10 mouse cellular contexts compared by ENCODE assay signal in the genomic region with DNA sequence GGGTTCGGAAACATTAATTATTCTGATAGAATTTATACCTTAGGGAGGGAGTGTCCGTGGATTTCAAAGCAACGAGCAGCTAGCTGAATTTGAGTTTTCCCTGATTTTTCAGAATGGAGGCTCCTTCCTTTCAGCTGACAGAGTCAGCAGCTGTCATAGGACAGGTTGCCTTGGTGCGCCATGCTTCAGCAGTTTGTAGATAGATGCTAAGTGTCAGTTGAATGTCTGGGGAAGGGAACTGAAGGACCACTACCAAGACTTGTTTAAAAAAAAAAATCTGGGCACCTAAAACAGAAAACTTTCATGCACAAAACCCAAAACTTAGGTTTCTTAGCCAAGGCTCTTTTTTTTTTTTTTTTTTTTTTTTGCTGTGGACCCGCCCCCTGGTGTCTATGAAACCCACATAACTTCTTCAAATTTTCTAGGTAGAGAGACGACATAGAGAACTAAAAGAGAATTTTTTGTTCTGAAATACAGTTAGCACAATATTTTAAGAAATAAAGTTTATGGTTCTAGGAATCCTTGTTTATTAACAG. TPM values are rescaled to one million over a fixed set of nuclear protein-coding genes. Genes with fewer than 3 reads are reported as not detected.
A peak's percentile ranks its signal among the peaks of the same experiment; 100 is the strongest.
DNase-seq lines count a peak whose midpoint lies in the region; ATAC-seq and TF ChIP-seq lines count a peak whose summit lies in the region.
"Had no signal": no experiment of that assay in that cellular context is flagged by ENCODE, and none has a peak within 500 bp of the region (broad histone marks: within the 10 kb centered on the region; RNA-seq: fewer than 3 reads in every experiment).

No protein-coding gene starts in this region.

- no peak overlapping the region for H3K4me3 ChIP-seq in heart, embryonic 12.5 days
- H3K4me3 ChIP-seq in neural tube, embryonic 12.5 days = no peak overlapping the region
- H3K4me3 ChIP-seq in hindbrain, postnatal 0 days (ENCODE audit: low read length) = no peak overlapping the region
- no peak overlapping the region for H3K4me3 ChIP-seq in neural tube, embryonic 13.5 days

- peaks cover 57% of the 10 kb centered on the region for H3K4me1 ChIP-seq in heart, embryonic 12.5 days (replicated peaks)
- peaks cover 6% of the 10 kb centered on the region; the same call in 1 of the 2 replicates for H3K4me1 ChIP-seq in neural tube, embryonic 12.5 days
- H3K4me1 ChIP-seq in hindbrain, postnatal 0 days (ENCODE audit: insufficient read depth, low read length) = peaks cover 13% of the 10 kb centered on the region
- H3K4me1 ChIP-seq in neural tube, embryonic 13.5 days (replicated peaks) = peaks cover 13% of the 10 kb centered on the region

- peak overlapping the region; percentile 22 for H3K4me2 ChIP-seq in heart, embryonic 12.5 days
- H3K4me2 ChIP-seq in neural tube, embryonic 12.5 days (replicated peaks) = peak overlapping the region; percentile 24; the same call in 1 of the 2 replicates
- peak overlapping the region; percentile 23 for H3K4me2 ChIP-seq in hindbrain, postnatal 0 days (ENCODE audit: low read depth, low read length)
- H3K4me2 ChIP-seq in neural tube, embryonic 13.5 days = 0 out of 2 replicates have a peak overlapping the region, but pooled peaks have one; percentile 13

- H3K27ac ChIP-seq in heart, embryonic 12.5 days (ENCODE audit: poor library complexity, severe bottlenecking) = no peak overlapping the region
- H3K27ac ChIP-seq in neural tube, embryonic 12.5 days = no peak overlapping the region
- H3K27ac ChIP-seq in hindbrain, postnatal 0 days = no peak overlapping the region
- H3K27ac ChIP-seq in neural tube, embryonic 13.5 days (replicated peaks) = 0 out of 2 replicates have a peak overlapping the region, but pooled peaks have one; percentile 18

- H3K9me3 ChIP-seq in heart, embryonic 12.5 days (replicated peaks) = no peaks in the 10 kb centered on the region
- H3K9me3 ChIP-seq in neural tube, embryonic 12.5 days = no peaks in the 10 kb centered on the region
- H3K9me3 ChIP-seq in hindbrain, postnatal 0 days (ENCODE audit: low read length) = no peaks in the 10 kb centered on the region
- H3K9me3 ChIP-seq in neural tube, embryonic 13.5 days = no peaks in the 10 kb centered on the region

- TF ChIP-seq CTCF in hindbrain, postnatal 0 days (IDR thresholded peaks at IDR 0.05; ENCODE audit: low read depth) = no peak

- no peak for DNase-seq in heart, adult 11 months
- no peak for DNase-seq in neural tube, embryonic 10.5 days (ENCODE audit: extremely low spot score, low spot score)
- peak; percentile 59 for DNase-seq in hindbrain, postnatal 0 days (ENCODE audit: low spot score)
- DNase-seq in right cerebral cortex, postnatal 4 days = no peak
- no peak for DNase-seq in gastrocnemius, postnatal 36 days
- DNase-seq: gastrocnemius, postnatal 10 days had no signal

- no peaks in the 10 kb centered on the region for H3K27me3 ChIP-seq in heart, embryonic 12.5 days (replicated peaks)
- H3K27me3 ChIP-seq in neural tube, embryonic 12.5 days (replicated peaks) = no peaks in the 10 kb centered on the region
- H3K27me3 ChIP-seq in hindbrain, postnatal 0 days (ENCODE audit: insufficient read depth, low read length) = no peaks in the 10 kb centered on the region
- H3K27me3 ChIP-seq in neural tube, embryonic 13.5 days = no peaks in the 10 kb centered on the region
- H3K27me3 ChIP-seq: Patski had no signal

- peaks cover 4% of the 10 kb centered on the region; the same call in 1 of the 2 replicates for H3K36me3 ChIP-seq in heart, embryonic 12.5 days
- peaks cover 11% of the 10 kb centered on the region for H3K36me3 ChIP-seq in neural tube, embryonic 12.5 days
- H3K36me3 ChIP-seq in hindbrain, postnatal 0 days (ENCODE audit: insufficient read depth, low read length) = 0 out of 2 replicates have a peak, but pooled peaks cover 3% of the 10 kb centered on the region
- peaks cover 13% of the 10 kb centered on the region for H3K36me3 ChIP-seq in neural tube, embryonic 13.5 days

- ATAC-seq in heart, embryonic 12.5 days (ENCODE audit: insufficient number of reproducible peaks, low FRiP score) = no peak
- no peak for ATAC-seq in neural tube, embryonic 12.5 days (ENCODE audit: low FRiP score, low read depth)
- peak; percentile 48; the same call in 1 of the 2 replicates for ATAC-seq in hindbrain, postnatal 0 days
- ATAC-seq in neural tube, embryonic 13.5 days (ENCODE audit: low read depth) = no peak
- ATAC-seq: Patski had no signal

- H3K9ac ChIP-seq in heart, embryonic 12.5 days = no peak overlapping the region
- H3K9ac ChIP-seq in neural tube, embryonic 12.5 days = no peak overlapping the region
- no peak overlapping the region for H3K9ac ChIP-seq in hindbrain, postnatal 0 days (replicated peaks; ENCODE audit: low read length)
- H3K9ac ChIP-seq in neural tube, embryonic 13.5 days = peak overlapping the region; percentile 43

- 44% methylated on average over 6 of the region's 6 CpGs for WGBS in heart, embryonic 12.5 days
- 58% methylated on average over 6 of the region's 6 CpGs for WGBS in neural tube, embryonic 12.5 days
- 41% methylated on average over 6 of the region's 6 CpGs for WGBS in hindbrain, postnatal 0 days
- 50% methylated on average over 6 of the region's 6 CpGs for WGBS in neural tube, embryonic 13.5 days

- intact Hi-C loops in gastrocnemius, postnatal 36 days (cut with DNase I) = no loop called here

RNA-seq across cellular contexts. Expression of a gene that starts 42.6 kb away (rescaled TPM):
- 18.5 and 18.8 TPM in 2 replicates for polyA plus RNA-seq in heart, embryonic 12.5 days (2016; fragmentation: Nextera tagmentation; extraction: Ambion mirVana)
- polyA plus RNA-seq in neural tube, embryonic 12.5 days (2016; fragmentation: Nextera tagmentation; extraction: Ambion mirVana) = 69.9 and 73.5 TPM in 2 replicates
- total RNA-seq in hindbrain, postnatal 0 days (2014; rRNA removed) = 125 and 187 TPM in 2 replicates
- 243 and 245 TPM in 2 replicates for polyA plus RNA-seq in hindbrain, postnatal 0 days (2015; fragmentation: Nextera tagmentation; extraction: Ambion mirVana)
- polyA plus RNA-seq in neural tube, embryonic 13.5 days (2015; fragmentation: Nextera tagmentation; extraction: Ambion mirVana) = 129 and 142 TPM in 2 replicates
- total RNA-seq in gastrocnemius, postnatal 36 days (2021) = under 1 TPM; 0.36 to 0.37 TPM
